10 mouse cellular contexts compared by ENCODE assay signal in genomic region chr6:97576565-97577346, GRCm38 (mm10). TPM values are rescaled to one million over a fixed set of nuclear protein-coding genes. Genes with fewer than 3 reads are reported as not detected.
DNase-seq lines count a peak whose midpoint lies in the region; ATAC-seq and TF ChIP-seq lines count a peak whose summit lies in the region.
"Had no signal": no experiment of that assay in that cellular context is flagged by ENCODE, and none has a peak within 500 bp of the region (broad histone marks: within the 10 kb centered on the region; RNA-seq: fewer than 3 reads in every experiment).

No protein-coding gene starts in this region.

- H3K9me3 ChIP-seq in forebrain, embryonic 16.5 days (ENCODE audit: control insufficient read depth, low read length), result no peaks in the 10 kb centered on the region
- no peaks in the 10 kb centered on the region for H3K9me3 ChIP-seq in midbrain, embryonic 15.5 days

- H3K4me1 ChIP-seq in kidney, adult 2 months (ENCODE audit: control insufficient read depth, insufficient read depth, low read length), result no peaks in the 10 kb centered on the region; the same call in 1 of the 2 replicates
- H3K4me1 ChIP-seq in forebrain, embryonic 16.5 days (replicated peaks; ENCODE audit: control insufficient read depth, insufficient read depth, low read length), result peaks cover 29% of the 10 kb centered on the region
- peaks cover 16% of the 10 kb centered on the region for H3K4me1 ChIP-seq in midbrain, embryonic 15.5 days

- WGBS in kidney, adult 2 months, result 58% methylated on average over 7 of the region's 7 CpGs
- 19% methylated on average over 7 of the region's 7 CpGs for WGBS in forebrain, embryonic 16.5 days
- 24% methylated on average over 7 of the region's 7 CpGs for WGBS in midbrain, embryonic 15.5 days

- peak; percentile 60 for DNase-seq in kidney, postnatal 10 days
- no peak for DNase-seq in kidney, adult 2 months
- DNase-seq in embryo, embryonic 10 days (ENCODE audit: low spot score), result peak; percentile 68
- DNase-seq in ovary, postnatal 10 days (ENCODE audit: low spot score), result no peak
- no peak for DNase-seq in cerebellum, adult 9-10 months
- DNase-seq in heart, adult 18-20 months, result no peak
- DNase-seq: cerebellum, adult 2 months had no signal

- no peak overlapping the region for H3K4me3 ChIP-seq in kidney, adult 2 months (ENCODE audit: insufficient read depth, low read depth, low read length)
- no peak overlapping the region for H3K4me3 ChIP-seq in forebrain, embryonic 16.5 days (replicated peaks; ENCODE audit: low read length)
- H3K4me3 ChIP-seq in midbrain, embryonic 15.5 days, result no peak overlapping the region

- no peaks in the 10 kb centered on the region for H3K36me3 ChIP-seq in kidney, adult 2 months (ENCODE audit: control insufficient read depth, insufficient read depth, low read length)
- H3K36me3 ChIP-seq in forebrain, embryonic 16.5 days (ENCODE audit: control insufficient read depth, insufficient read depth), result no peaks in the 10 kb centered on the region
- H3K36me3 ChIP-seq in midbrain, embryonic 15.5 days (replicated peaks), result no peaks in the 10 kb centered on the region

- H3K27me3 ChIP-seq in kidney, adult 2 months (replicated peaks; ENCODE audit: control insufficient read depth, insufficient read depth, low read length), result no peaks in the 10 kb centered on the region
- H3K27me3 ChIP-seq in forebrain, embryonic 16.5 days (replicated peaks; ENCODE audit: control insufficient read depth, insufficient read depth, low read length), result no peaks in the 10 kb centered on the region
- no peaks in the 10 kb centered on the region for H3K27me3 ChIP-seq in midbrain, embryonic 15.5 days (replicated peaks)

- H3K27ac ChIP-seq in kidney, adult 2 months (ENCODE audit: insufficient read depth, low read depth, low read length), result no peak overlapping the region
- H3K27ac ChIP-seq in forebrain, embryonic 16.5 days (ENCODE audit: low read length), result peak overlapping the region; percentile 17
- peak overlapping the region; percentile 31; the same call in 1 of the 2 replicates for H3K27ac ChIP-seq in midbrain, embryonic 15.5 days

- peak; percentile 84 for ATAC-seq in forebrain, embryonic 16.5 days
- 0 out of 2 replicates have a peak, but pooled peaks have one; percentile 50 for ATAC-seq in midbrain, embryonic 15.5 days (replicated peaks)

- no peak for TF ChIP-seq POLR2A in kidney, adult 2 months (IDR thresholded peaks at IDR 0.05; ENCODE audit: low read depth, low read length)

- no peak overlapping the region for H3K4me2 ChIP-seq in forebrain, embryonic 16.5 days (ENCODE audit: low read length)
- H3K4me2 ChIP-seq in midbrain, embryonic 15.5 days, result no peak overlapping the region

- H3K9ac ChIP-seq in forebrain, embryonic 16.5 days (replicated peaks; ENCODE audit: low read depth, low read length), result no peak overlapping the region
- H3K9ac ChIP-seq in midbrain, embryonic 15.5 days, result no peak overlapping the region

- TF ChIP-seq CTCF in kidney, adult 2 months (conservative IDR thresholded peaks at IDR 0.05; ENCODE audit: insufficient read depth, insufficient read length, low read depth, low read length), result no peak

RNA-seq across cellular contexts. Expression of gene Frmd4b, which starts 40.6 kb away (rescaled TPM):
- 17.5 and 18.2 TPM in 2 replicates for polyA plus RNA-seq in kidney, adult 2 months (2012; rRNA removed)
- 50.0 and 59.1 TPM in 2 replicates for polyA plus RNA-seq in forebrain, embryonic 16.5 days (2015; fragmentation: Nextera tagmentation; extraction: Ambion mirVana)
- polyA plus RNA-seq in midbrain, embryonic 15.5 days (2015; fragmentation: Nextera tagmentation; extraction: Ambion mirVana), result 16.9 and 19.9 TPM in 2 replicates
- 10 to 100 TPM; 11.7 to 15.8 TPM for total RNA-seq in heart, adult 18-20 months (2021)
- total RNA-seq: MEL had no signal

Comparison
In these comparisons a context has a peak if more than half of its experiments do, and no peak if none do; other contexts are left out.
1. DNase-seq: peak in kidney, postnatal 10 days (single experiment) and embryo, embryonic 10 days (single experiment); none in kidney, adult 2 months (single experiment), ovary, postnatal 10 days (single experiment), cerebellum, adult 9-10 months (single experiment) and heart, adult 18-20 months (0 of 2).